Mouse (Mus musculus): ENCODE measurements around the gene Rmi2.

DNA sequence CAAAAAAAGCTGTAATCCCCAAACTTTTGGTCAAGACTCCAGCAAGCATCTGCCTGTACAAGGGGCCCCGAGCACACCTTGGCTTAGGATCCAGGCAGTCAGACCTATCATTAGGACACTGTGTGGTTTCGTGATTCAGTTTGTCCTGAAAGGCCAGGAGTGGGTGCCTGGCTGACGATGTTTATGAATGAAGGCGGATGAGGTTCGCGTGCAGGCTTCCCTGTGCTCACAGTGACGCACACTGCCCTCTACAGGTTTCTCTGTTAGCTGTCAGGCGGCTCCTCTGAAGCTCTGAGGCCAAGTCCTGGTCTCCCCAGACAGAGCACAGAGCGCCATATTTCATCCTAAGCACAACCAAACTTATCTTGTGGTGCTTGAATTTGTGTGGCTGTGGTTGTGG is 48.6 kb upstream of the Rmi2 start:
- TF ChIP-seq TAL1 (IDR thresholded peaks at IDR 0.05; ENCODE audit: low read length) (no peak), GATA1 (IDR thresholded peaks at IDR 0.05; ENCODE audit: low read length) (no peak)

Data from erythroblast, embryonic 14.5 days (primary cell).